8 mouse cellular contexts compared by ENCODE assay signal in the genomic region with DNA sequence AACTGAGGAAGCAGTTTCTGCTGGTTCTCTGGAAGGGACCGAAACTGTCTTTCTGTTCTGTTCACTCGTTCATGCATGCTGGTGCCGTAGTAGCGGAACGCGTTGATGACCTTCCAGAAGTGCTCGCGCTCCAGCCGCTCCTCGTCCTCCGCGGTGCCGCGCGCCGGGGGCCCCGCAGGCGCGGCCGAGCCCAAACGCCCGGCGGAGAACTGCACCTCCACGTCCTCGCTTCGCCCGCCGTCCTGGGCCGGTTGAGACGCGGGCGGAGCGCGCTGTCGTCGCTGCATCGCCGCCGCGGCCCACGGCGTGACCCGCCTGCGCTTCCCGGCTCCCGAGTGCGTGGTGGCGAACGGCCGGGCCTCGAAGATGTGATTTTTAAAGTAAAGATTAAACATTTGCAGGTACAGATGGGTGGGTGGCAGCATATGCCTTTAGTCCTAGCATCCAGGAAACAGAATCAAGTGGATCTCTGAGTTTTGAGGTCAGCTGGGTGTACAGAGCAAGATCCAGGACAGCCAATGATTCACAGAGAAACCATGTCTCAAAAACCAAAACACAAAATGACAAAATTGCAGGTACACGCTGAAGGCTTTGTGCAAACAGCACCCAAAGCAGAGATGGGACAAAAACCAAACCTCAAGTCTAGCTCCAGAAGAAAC.
DNase-seq lines count a peak whose midpoint lies in the region; ATAC-seq and TF ChIP-seq lines count a peak whose summit lies in the region.
"Not testable (repeated sequence)": the region's sequence is repeated elsewhere in the genome, so short reads cannot be mapped to it uniquely, and the experiment has no call there.

No protein-coding gene starts in this region.

- not testable (repeated sequence) for TF ChIP-seq CTCF in MEL (IDR thresholded peaks at IDR 0.05 in 2 of 3, conservative IDR thresholded peaks at IDR 0.05 in 1 of 3; ENCODE audit: control insufficient read depth in 1 of 3, insufficient read depth in 1 of 3, low read depth in 2 of 3, low read length in 3 of 3, poor library complexity in 1 of 3, severe bottlenecking in 1 of 3); embryonic fibroblast, embryonic 13.5 days (IDR thresholded peaks at IDR 0.05; ENCODE audit: borderline replicate concordance, insufficient read depth, low read length)

- not testable (repeated sequence) for TF ChIP-seq EP300 in MEL (IDR thresholded peaks at IDR 0.05; ENCODE audit: low read depth in 1 of 2, low read length in 2 of 2)

- TF ChIP-seq POLR2A in MEL (IDR thresholded peaks at IDR 0.05; ENCODE audit: control insufficient read depth in 1 of 2, insufficient read depth in 1 of 2, low read depth in 1 of 2, low read length in 2 of 2, poor library complexity in 1 of 2); embryonic fibroblast, embryonic 13.5 days (IDR thresholded peaks at IDR 0.05; ENCODE audit: low read depth, low read length); limb, embryonic 14.5 days (IDR thresholded peaks at IDR 0.05; ENCODE audit: borderline replicate concordance, extremely low read depth, insufficient read depth, insufficient read length): not testable (repeated sequence)

- not testable (repeated sequence) for H3K4me1 ChIP-seq in MEL (ENCODE audit: control insufficient read depth in 1 of 2, insufficient read depth in 2 of 2, low read length in 2 of 2); embryonic fibroblast, embryonic 13.5 days (ENCODE audit: control insufficient read depth, insufficient read depth, low read length); heart, embryonic 12.5 days (replicated peaks); intestine, embryonic 15.5 days (replicated peaks); limb, embryonic 14.5 days (ENCODE audit: control insufficient read depth, insufficient read depth, low read length)

- H3K9ac ChIP-seq in MEL (ENCODE audit: control insufficient read depth, low read depth, low read length, poor library complexity, severe bottlenecking) = peak overlapping the region; percentile 64
- H3K9ac ChIP-seq in heart, embryonic 12.5 days = peak overlapping the region; percentile 60; the same call in 1 of the 2 replicates
- H3K9ac ChIP-seq in intestine, embryonic 15.5 days = not testable (repeated sequence)
- H3K9ac ChIP-seq in limb, embryonic 14.5 days (ENCODE audit: low read depth, low read length, severe bottlenecking) = peak overlapping the region; percentile 57

- 0 out of 2 replicates have a peak, but pooled peaks have one; percentile 42 for ATAC-seq in heart, embryonic 12.5 days (ENCODE audit: insufficient number of reproducible peaks, low FRiP score)
- peak; percentile 75 for ATAC-seq in intestine, embryonic 15.5 days
- ATAC-seq in limb, embryonic 14.5 days (ENCODE audit: low FRiP score, low read depth) = peak; percentile 67
- ATAC-seq in megakaryocyte-erythroid progenitor cell, adult 5-6 weeks (replicated peaks; ENCODE audit: low FRiP score, low TSS enrichment, poor library complexity, severe bottlenecking) = 0 out of 2 replicates have a peak, but pooled peaks have one; percentile 34

- H3K27ac ChIP-seq in MEL (ENCODE audit: control insufficient read depth, low read depth, low read length); embryonic fibroblast, embryonic 13.5 days (ENCODE audit: insufficient read depth, low read length); heart, embryonic 12.5 days (ENCODE audit: poor library complexity, severe bottlenecking); intestine, embryonic 15.5 days; limb, embryonic 14.5 days (replicated peaks; ENCODE audit: low read depth, low read length): not testable (repeated sequence)

- H3K79me2 ChIP-seq in MEL (ENCODE audit: control insufficient read depth, insufficient read depth, low read length, poor library complexity) = not testable (repeated sequence)

- not testable (repeated sequence) for H3K36me3 ChIP-seq in MEL (ENCODE audit: control insufficient read depth in 1 of 2, insufficient read depth in 2 of 2, low read length in 2 of 2); heart, embryonic 12.5 days; intestine, embryonic 15.5 days; limb, embryonic 14.5 days (ENCODE audit: control insufficient read depth, insufficient read depth, low read length)

- not testable (repeated sequence) for H3K9me3 ChIP-seq in MEL (replicated peaks; ENCODE audit: insufficient read depth, low read length); heart, embryonic 12.5 days (replicated peaks); intestine, embryonic 15.5 days; limb, embryonic 14.5 days (ENCODE audit: control insufficient read depth, low read length)

- 16% methylated on average over 47 of the region's 52 CpGs for WGBS in heart, embryonic 12.5 days
- 4% methylated on average over 40 of the region's 52 CpGs for WGBS in intestine, embryonic 15.5 days
- 9% methylated on average over 30 of the region's 52 CpGs for WGBS in limb, embryonic 14.5 days

- TF ChIP-seq RAD21 in MEL (IDR thresholded peaks at IDR 0.05; ENCODE audit: low read depth, low read length) = not testable (repeated sequence)

- peak; percentile 6 for DNase-seq in MEL (ENCODE audit: low read depth, low spot score)
- DNase-seq in cerebellum, adult 8-10 months = peak; percentile 23
- not testable (repeated sequence) for DNase-seq in limb, embryonic 14.5 days (ENCODE audit: low spot score)
- peak; percentile 20 for DNase-seq in retina, postnatal 1 day

- H3K4me3 ChIP-seq in MEL (ENCODE audit: control insufficient read depth in 1 of 2, insufficient read depth in 1 of 2, low read depth in 2 of 2, low read length in 2 of 2) = peak overlapping the region in 1 of 2 experiments; percentile 40; a peak in 1 of 4 replicates
- peak overlapping the region; percentile 22 for H3K4me3 ChIP-seq in embryonic fibroblast, embryonic 13.5 days (ENCODE audit: insufficient read depth, low read length)
- H3K4me3 ChIP-seq in heart, embryonic 12.5 days = peak overlapping the region; percentile 47
- peak overlapping the region; percentile 32 for H3K4me3 ChIP-seq in intestine, embryonic 15.5 days (replicated peaks)
- H3K4me3 ChIP-seq in limb, embryonic 14.5 days (replicated peaks; ENCODE audit: low read length) = peak overlapping the region; percentile 31

- peak overlapping the region; percentile 72 for H3K4me2 ChIP-seq in heart, embryonic 12.5 days
- H3K4me2 ChIP-seq in intestine, embryonic 15.5 days (replicated peaks) = peak overlapping the region; percentile 63
- peak overlapping the region; percentile 48 for H3K4me2 ChIP-seq in limb, embryonic 14.5 days (replicated peaks; ENCODE audit: low read depth, low read length, severe bottlenecking)

- H3K27me3 ChIP-seq in MEL (ENCODE audit: control insufficient read depth in 1 of 2, insufficient read depth in 2 of 2, low read length in 2 of 2); heart, embryonic 12.5 days (replicated peaks); intestine, embryonic 15.5 days (replicated peaks); limb, embryonic 14.5 days (ENCODE audit: control insufficient read depth, insufficient read depth, low read length): not testable (repeated sequence)
